Comparison of ENCODE assay signal across 1 mouse cellular context in the genomic region with DNA sequence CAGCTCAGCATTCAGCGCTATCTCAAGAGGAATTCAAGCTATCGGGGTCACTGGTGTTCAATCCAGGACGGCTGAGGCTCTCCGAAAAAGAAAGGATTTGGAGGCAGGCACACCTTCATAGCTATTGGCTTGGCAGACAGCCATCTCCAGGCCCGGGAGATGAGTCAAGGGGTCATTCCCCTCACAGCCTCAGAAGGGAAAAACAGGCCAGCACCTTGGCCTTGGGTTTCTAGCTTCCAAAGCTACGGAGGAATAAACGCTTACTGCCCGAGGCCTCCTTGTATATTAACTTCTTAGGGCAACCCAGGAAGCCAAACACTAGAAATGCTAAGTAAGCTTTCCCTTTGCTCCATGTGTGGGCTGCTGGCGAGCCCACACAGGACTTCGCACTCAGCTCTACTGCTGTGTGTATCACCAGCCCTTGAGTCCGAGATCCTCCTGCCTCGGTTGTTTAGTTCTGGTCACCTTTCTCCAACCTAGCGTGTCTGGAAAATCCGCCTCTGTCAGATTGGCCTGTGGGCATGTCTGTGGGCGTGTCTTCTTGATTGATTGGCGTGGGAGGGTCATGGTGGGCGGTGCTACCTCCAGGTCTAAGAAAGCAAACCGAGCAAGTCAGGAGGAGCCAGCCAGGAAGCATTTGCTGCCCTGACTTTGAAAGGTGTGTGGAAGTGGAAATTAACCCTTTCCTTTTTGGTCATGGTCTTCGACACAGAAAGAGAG.
TF ChIP-seq lines count a peak whose summit lies in the region.

No protein-coding gene starts in this region.

TF ChIP-seq in MEL, 35 proteins besides CTCF, POLR2A, EP300 and RAD21:
- TF ChIP-seq CHD1 (IDR thresholded peaks at IDR 0.05; ENCODE audit: low read depth, low read length) (no peak), MAZ (IDR thresholded peaks at IDR 0.05; ENCODE audit: low read depth, low read length) (no peak), USF1 (IDR thresholded peaks at IDR 0.05; ENCODE audit: low read depth, low read length) (no peak), ZNF384 (IDR thresholded peaks at IDR 0.05; ENCODE audit: low read depth, low read length) (no peak), ZKSCAN1 (IDR thresholded peaks at IDR 0.05; ENCODE audit: low read depth, low read length) (no peak), BHLHE40 (IDR thresholded peaks at IDR 0.05; ENCODE audit: borderline replicate concordance, low read depth, low read length) (no peak), ELF1 (IDR thresholded peaks at IDR 0.05; ENCODE audit: low read depth, low read length) (no peak), NELFE (IDR thresholded peaks at IDR 0.05; ENCODE audit: low read depth, low read length) (no peak), MAX (IDR thresholded peaks at IDR 0.05; ENCODE audit: low read length) (no peak), MEF2A (IDR thresholded peaks at IDR 0.05; ENCODE audit: extremely low read depth, insufficient replicate concordance, low read depth, low read length, poor library complexity, severe bottlenecking) (no peak), MYC (IDR thresholded peaks at IDR 0.05; ENCODE audit: low read depth, low read length) (no peak), JUND (IDR thresholded peaks at IDR 0.05; ENCODE audit: low read depth, low read length) (no peak), KAT2A (conservative IDR thresholded peaks at IDR 0.05; ENCODE audit: low read depth, low read length) (no peak), GATA1 (IDR thresholded peaks at IDR 0.05; ENCODE audit: low read depth, low read length) (no peak), USF2 (IDR thresholded peaks at IDR 0.05; ENCODE audit: borderline replicate concordance in 1 of 2, insufficient read depth in 1 of 2, low read depth in 1 of 2, low read length in 2 of 2) (no peak), E2F4 (IDR thresholded peaks at IDR 0.05; ENCODE audit: borderline replicate concordance, low read depth, low read length) (no peak)
